Mouse (Mus musculus) embryonic fibroblast, embryonic 13.5 days (primary cell): ENCODE data around the gene Idua. TPM values are rescaled to one million over a fixed set of nuclear protein-coding genes. Genes with fewer than 3 reads are reported as not detected.
"Not testable (repeated sequence)": the region's sequence is repeated elsewhere in the genome, so short reads cannot be mapped to it uniquely, and the experiment has no call there.

Experiments
- H3K27ac ChIP-seq: 2 replicates; pipeline ENCODE4 v1.5.1; 2012; ENCODE audit warnings: low read length, control low read depth, inconsistent platforms; ENCODE audit not compliant: insufficient read depth
- H3K4me1 ChIP-seq: 2 replicates; pipeline ENCODE4 v1.6.1; 2011; ENCODE audit warnings: low read length; ENCODE audit not compliant: control insufficient read depth, insufficient read depth
- H3K4me3 ChIP-seq: 2 replicates; pipeline ENCODE4 v1.5.1; 2011; ENCODE audit warnings: mild to moderate bottlenecking, control low read depth, low read length; ENCODE audit not compliant: insufficient read depth
- CTCF ChIP-seq: IDR thresholded peaks from 2 replicates; pipeline ENCODE4 v1.5.1; 2011; ENCODE audit warnings: mild to moderate bottlenecking, control low read depth, low read length, moderate library complexity, borderline replicate concordance; ENCODE audit not compliant: insufficient read depth
- POLR2A ChIP-seq: IDR thresholded peaks from 2 replicates; pipeline ENCODE4 v1.6.1; 2011; ENCODE audit warnings: low read depth, mild to moderate bottlenecking, control low read depth, low read length, moderate library complexity
- polyA plus RNA-seq: library from polyadenylated mRNA; stranded (reverse); fragments of >200 nt; gene quantifications from 2 replicates; pipeline ENCODE4 v1.2.4, GENCODE M21; 2011; ENCODE audit warnings: low read depth; ENCODE audit not compliant: missing spikeins, insufficient read length

Gene Idua
- 17.9 and 18.6 TPM in 2 replicates for polyA plus RNA-seq

GRCm38 (mm10) chr5:108659698-108660631 is at the start of gene Idua:
Gene Idua, plus strand, starts transcription at chr5:108660331.
- Histone ChIP-seq H3K4me1 (no peaks in the 10 kb centered on the region), H3K4me3 (peak within 1 kb of the TSS; percentile 87), H3K27ac (no peak within 1 kb of the TSS)
- TF ChIP-seq POLR2A (no peak), CTCF (no peak)

DNA sequence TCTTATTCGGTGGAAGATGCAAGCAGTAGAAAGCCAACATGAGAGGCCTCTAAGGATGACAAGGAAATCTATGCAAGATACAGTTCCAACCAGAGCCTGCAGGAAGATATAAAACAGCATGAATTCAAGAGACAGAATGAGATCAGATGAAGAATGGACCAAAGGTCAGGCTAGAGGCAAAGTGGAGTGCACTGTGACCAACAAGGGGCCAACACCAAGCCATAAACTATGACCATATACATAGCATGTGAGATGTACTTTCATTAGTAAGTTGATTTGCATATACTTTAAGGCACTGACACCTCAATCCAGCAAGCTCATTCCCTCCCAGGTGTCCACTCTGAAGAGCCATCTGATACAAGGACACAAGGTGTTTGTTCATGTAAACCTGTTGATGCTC is 49.7 kb upstream of the Idua start:
- Histone ChIP-seq H3K4me1 (no peaks in the 10 kb centered on the region), H3K27ac (no peak overlapping the region), H3K4me3 (no peak overlapping the region)
- TF ChIP-seq CTCF (no peak), POLR2A (no peak)

- no peak for TF ChIP-seq CTCF
- no peak for TF ChIP-seq POLR2A
- Histone ChIP-seq H3K4me3 (no peak overlapping the region), H3K4me1 (peaks cover 3% of the 10 kb centered on the region; the same call in 1 of the 2 replicates), H3K27ac (no peak overlapping the region)
Observed at GRCm38 (mm10) chr5:108621870-108622269, 38.3 kb upstream of the Idua start.

DNA sequence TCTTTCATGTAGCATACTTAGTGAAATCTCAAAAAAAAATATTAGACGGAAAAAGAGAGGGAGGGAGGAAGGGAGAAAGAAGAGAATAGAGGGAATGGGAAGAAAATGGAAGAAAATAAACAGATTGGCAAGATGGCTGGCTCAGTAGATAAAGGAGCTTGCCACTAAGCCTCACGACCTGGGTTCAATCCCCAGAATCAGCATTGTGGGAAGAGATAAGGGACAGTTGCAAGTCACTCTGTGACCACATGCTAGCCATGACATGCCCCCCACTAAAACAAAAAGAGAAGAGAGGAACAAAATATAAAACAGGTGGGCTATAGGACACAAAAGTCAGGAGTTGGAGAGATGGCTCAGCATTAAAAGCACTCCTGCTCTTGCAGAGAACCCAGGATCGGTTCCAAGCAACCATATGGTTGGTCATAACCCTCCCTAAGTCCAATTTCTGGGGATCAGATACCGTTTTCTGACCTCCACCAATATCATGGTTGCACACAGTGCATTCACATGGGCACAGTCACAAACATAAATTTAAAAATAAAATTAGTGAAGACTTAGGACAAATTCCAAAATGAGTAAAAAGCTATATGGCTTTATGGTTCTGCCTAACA is 34.0 kb upstream of the Idua start:
- Histone ChIP-seq H3K27ac (no peak overlapping the region), H3K4me3 (no peak overlapping the region), H3K4me1 (peaks cover 5% of the 10 kb centered on the region)
- TF ChIP-seq CTCF (no peak), POLR2A (no peak)

DNA sequence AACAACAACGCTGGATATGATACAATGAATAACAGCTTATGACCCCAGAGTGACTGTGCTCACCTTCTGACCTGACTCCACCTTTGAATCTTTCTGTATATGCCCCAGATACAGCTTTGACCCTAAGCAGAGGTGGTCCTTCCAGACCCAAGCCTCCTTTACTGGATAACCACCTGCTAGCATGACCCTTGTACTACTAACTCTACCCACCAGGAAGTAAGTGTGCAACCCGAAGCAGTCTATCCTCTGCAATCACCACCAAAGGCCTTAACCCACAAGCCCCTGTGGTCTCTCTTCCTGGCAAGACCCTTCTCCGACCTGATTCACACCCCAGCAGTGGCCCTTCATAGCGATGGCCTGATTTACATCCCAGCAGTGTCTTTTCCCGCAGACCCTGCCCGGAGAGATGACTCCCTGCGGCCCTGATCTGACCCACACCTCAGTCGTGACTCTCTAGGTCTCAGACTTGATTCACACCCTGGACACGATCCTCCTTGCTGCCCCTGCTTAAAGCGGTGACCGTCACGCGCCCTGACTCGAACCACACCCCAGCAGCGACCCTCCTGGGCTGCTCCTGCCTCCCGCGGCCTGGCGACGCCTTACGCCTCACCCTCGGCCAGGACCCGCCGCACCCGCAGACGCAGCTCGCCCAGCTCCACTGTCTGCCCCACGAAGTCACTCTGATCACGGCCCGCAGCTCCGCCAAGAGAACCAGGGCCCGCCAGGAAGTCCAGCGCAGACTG is 31.1 kb upstream of the Idua start:
- TF ChIP-seq CTCF: no peak
- H3K4me3 ChIP-seq: peak overlapping the region; percentile 76
- H3K27ac ChIP-seq: no peak overlapping the region; the same call in 1 of the 2 replicates
- peaks cover 5% of the 10 kb centered on the region for H3K4me1 ChIP-seq

GRCm38 (mm10) chr5:108629634-108630483 is 30.3 kb upstream of the Idua start, which contains the start of the genes Gak and Tmem175:
Gene Gak, minus strand, starts transcription at chr5:108629755.
Gene Tmem175, plus strand, starts transcription at chr5:108629770.
- Histone ChIP-seq H3K4me3 (peak within 1 kb of the TSS; percentile 76), H3K4me1 (peaks cover 5% of the 10 kb centered on the region), H3K27ac (no peak within 1 kb of the TSS; the same call in 1 of the 2 replicates)
- TF ChIP-seq POLR2A: peak; percentile 96
- TF ChIP-seq CTCF: no peak

- Histone ChIP-seq H3K27ac (no peak overlapping the region), H3K4me1 (no peaks in the 10 kb centered on the region; the same call in 1 of the 2 replicates), H3K4me3 (no peak overlapping the region)
- no peak for TF ChIP-seq CTCF
- no peak for TF ChIP-seq POLR2A
Observed at GRCm38 (mm10) chr5:108633676-108634075, 26.5 kb upstream of the Idua start.

- not testable (repeated sequence) for H3K27ac ChIP-seq, H3K4me1 ChIP-seq, H3K4me3 ChIP-seq
Observed at GRCm38 (mm10) chr5:108634088-108634487, 26.0 kb upstream of the Idua start.

GRCm38 (mm10) chr5:108636172-108636571 is 24.0 kb upstream of the Idua start:
- H3K27ac ChIP-seq: no peak overlapping the region
- no peak overlapping the region for H3K4me3 ChIP-seq
- TF ChIP-seq CTCF (no peak), POLR2A (no peak)
- H3K4me1 ChIP-seq: no peaks in the 10 kb centered on the region

DNA sequence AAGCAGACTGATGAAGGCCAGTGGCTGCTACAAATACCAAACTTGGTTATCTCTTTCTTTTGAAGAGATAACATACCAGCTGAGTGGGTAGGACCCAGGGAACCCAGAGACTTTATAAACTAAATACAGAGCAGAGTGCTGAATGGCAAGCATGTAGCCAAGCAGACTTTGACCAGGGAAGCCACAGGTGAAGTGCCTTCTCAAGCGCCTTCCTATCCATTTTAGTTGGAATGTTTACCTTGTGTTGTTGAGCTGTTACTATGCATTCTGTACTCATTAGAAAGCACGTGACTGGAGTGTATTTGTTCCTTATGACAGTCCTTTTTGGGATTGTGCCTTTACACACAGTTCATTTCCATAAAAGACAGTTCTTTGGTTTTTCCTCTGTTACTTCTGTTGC is 16.5 kb upstream of the Idua start:
- H3K27ac ChIP-seq: no peak overlapping the region
- TF ChIP-seq POLR2A (no peak), CTCF (no peak)
- no peaks in the 10 kb centered on the region for H3K4me1 ChIP-seq
- H3K4me3 ChIP-seq: no peak overlapping the region
